Mouse (Mus musculus): ENCODE measurements around the gene Lingo1. TPM values are rescaled to one million over a fixed set of nuclear protein-coding genes. Genes with fewer than 3 reads are reported as not detected.

Lingo1 gene
- polyA plus RNA-seq, 1 experiment from 2014 or later: 1.3 TPM

GRCm38 (mm10) chr9:56691226-56691625, 105.0 kb downstream of the Lingo1 start:
- Histone ChIP-seq H3K9ac (replicated peaks; ENCODE audit: low read depth) (no peak overlapping the region), H3K27ac (ENCODE audit: low read length) (no peak overlapping the region), H3K4me1 (ENCODE audit: insufficient read depth, low read depth, low read length) (peaks cover 12% of the 10 kb centered on the region; the same call in 1 of the 2 replicates), H3K27me3 (replicated peaks; ENCODE audit: insufficient read depth, low read length) (no peaks in the 10 kb centered on the region), H3K9me3 (ENCODE audit: low read length) (no peaks in the 10 kb centered on the region), H3K4me2 (replicated peaks; ENCODE audit: low read depth, low read length) (no peak overlapping the region), H3K36me3 (ENCODE audit: insufficient read depth, low read length) (no peaks in the 10 kb centered on the region), H3K4me3 (ENCODE audit: low read depth, low read length) (no peak overlapping the region)
- DNase-seq (ENCODE audit: low spot score) (no peak), ATAC-seq (no peak)
- no peak for TF ChIP-seq CTCF (IDR thresholded peaks at IDR 0.05)
- no peak for TF ChIP-seq EP300 (IDR thresholded peaks at IDR 0.05)
- 72% methylated on average over 3 of the region's 3 CpGs for WGBS

GRCm38 (mm10) chr9:56690679-56691078, 105.6 kb downstream of the Lingo1 start:
- DNase-seq (ENCODE audit: low spot score) (no peak), ATAC-seq (no peak)
- peaks cover 14% of the 10 kb centered on the region; the same call in 1 of the 2 replicates for H3K4me1 ChIP-seq (ENCODE audit: insufficient read depth, low read depth, low read length)
- no peaks in the 10 kb centered on the region for H3K36me3 ChIP-seq (ENCODE audit: insufficient read depth, low read length)
- no peak for TF ChIP-seq CTCF (IDR thresholded peaks at IDR 0.05)
- TF ChIP-seq EP300 (IDR thresholded peaks at IDR 0.05): no peak
- WGBS: 47% methylated on average over 1 of the region's 1 CpGs
- H3K27me3 ChIP-seq (replicated peaks; ENCODE audit: insufficient read depth, low read length): no peaks in the 10 kb centered on the region
- no peak overlapping the region for H3K27ac ChIP-seq (ENCODE audit: low read length)
- no peaks in the 10 kb centered on the region for H3K9me3 ChIP-seq (ENCODE audit: low read length)
- no peak overlapping the region for H3K4me2 ChIP-seq (replicated peaks; ENCODE audit: low read depth, low read length)
- no peak overlapping the region for H3K9ac ChIP-seq (replicated peaks; ENCODE audit: low read depth)
- no peak overlapping the region for H3K4me3 ChIP-seq (ENCODE audit: low read depth, low read length)

- no peaks in the 10 kb centered on the region for H3K36me3 ChIP-seq (ENCODE audit: insufficient read depth, low read length)
- TF ChIP-seq CTCF (IDR thresholded peaks at IDR 0.05): no peak
- no peak for TF ChIP-seq EP300 (IDR thresholded peaks at IDR 0.05)
- no peak overlapping the region for H3K4me2 ChIP-seq (replicated peaks; ENCODE audit: low read depth, low read length)
- WGBS: 67% methylated on average over 5 of the region's 5 CpGs
- no peak overlapping the region for H3K27ac ChIP-seq (ENCODE audit: low read length)
- no peak overlapping the region for H3K9ac ChIP-seq (replicated peaks; ENCODE audit: low read depth)
- H3K9me3 ChIP-seq (ENCODE audit: low read length): no peaks in the 10 kb centered on the region
- no peaks in the 10 kb centered on the region for H3K27me3 ChIP-seq (replicated peaks; ENCODE audit: insufficient read depth, low read length)
- no peak for DNase-seq (ENCODE audit: low spot score)
- peaks cover 14% of the 10 kb centered on the region; the same call in 1 of the 2 replicates for H3K4me1 ChIP-seq (ENCODE audit: insufficient read depth, low read depth, low read length)
- H3K4me3 ChIP-seq (ENCODE audit: low read depth, low read length): no peak overlapping the region
- ATAC-seq: no peak
These were observed 108.8 kb downstream of the Lingo1 start for GRCm38 (mm10) chr9:56687490-56687889.

GRCm38 (mm10) chr9:56687145-56687477, 109.2 kb downstream of the Lingo1 start:
- 42% methylated on average over 1 of the region's 1 CpGs for WGBS
- Histone ChIP-seq H3K36me3 (ENCODE audit: insufficient read depth, low read length) (no peaks in the 10 kb centered on the region), H3K27ac (ENCODE audit: low read length) (no peak overlapping the region), H3K4me1 (ENCODE audit: insufficient read depth, low read depth, low read length) (peaks cover 14% of the 10 kb centered on the region; the same call in 1 of the 2 replicates), H3K9ac (replicated peaks; ENCODE audit: low read depth) (no peak overlapping the region), H3K27me3 (replicated peaks; ENCODE audit: insufficient read depth, low read length) (no peaks in the 10 kb centered on the region), H3K9me3 (ENCODE audit: low read length) (no peaks in the 10 kb centered on the region), H3K4me3 (ENCODE audit: low read depth, low read length) (no peak overlapping the region), H3K4me2 (replicated peaks; ENCODE audit: low read depth, low read length) (no peak overlapping the region)
- ATAC-seq (peak; percentile 25; the same call in 1 of the 2 replicates), DNase-seq (ENCODE audit: low spot score) (no peak)
- TF ChIP-seq CTCF (IDR thresholded peaks at IDR 0.05) (no peak), EP300 (IDR thresholded peaks at IDR 0.05) (no peak)

DNA sequence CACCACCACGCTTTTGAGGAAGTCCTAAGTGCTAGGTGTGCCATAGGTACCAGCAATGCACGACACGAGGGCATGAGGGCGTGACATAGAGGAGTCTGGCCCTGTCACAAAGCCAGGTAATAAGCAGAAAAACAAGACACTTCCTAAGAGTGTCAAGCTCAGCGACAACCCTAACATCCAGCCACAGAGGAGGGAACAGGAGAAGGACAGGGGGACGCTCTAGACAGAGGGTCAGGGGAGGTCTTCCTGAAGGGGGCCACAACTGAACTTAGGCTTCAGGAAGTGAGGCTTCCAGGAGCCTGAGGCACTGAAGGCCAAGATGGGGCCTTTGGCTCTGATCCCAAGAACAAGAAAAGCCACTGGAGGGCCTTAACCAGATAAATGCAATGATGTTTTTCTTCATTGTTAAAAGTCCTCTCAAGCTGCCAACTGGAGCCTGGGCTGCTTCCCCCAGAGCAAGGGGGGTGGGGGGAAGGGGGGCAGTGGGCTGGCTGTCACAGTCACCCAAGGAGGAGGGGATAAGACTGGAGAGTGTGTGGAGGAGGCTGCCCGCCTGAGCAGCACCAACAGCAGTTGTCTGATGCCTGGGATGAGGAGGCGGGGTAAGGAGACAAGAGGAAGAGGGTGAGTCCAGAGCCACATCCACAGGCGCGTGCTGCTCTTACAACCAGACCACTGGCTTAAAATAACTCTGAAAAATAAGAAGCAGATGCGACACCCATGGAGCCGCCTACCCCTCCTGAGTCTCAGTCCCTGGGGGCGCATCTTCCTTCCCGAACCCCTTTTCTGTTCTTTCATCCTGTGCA, 109.7 kb downstream of the Lingo1 start:
- no peaks in the 10 kb centered on the region for H3K9me3 ChIP-seq (ENCODE audit: low read length)
- TF ChIP-seq EP300 (IDR thresholded peaks at IDR 0.05): no peak
- TF ChIP-seq CTCF (IDR thresholded peaks at IDR 0.05): no peak
- no peak overlapping the region for H3K4me2 ChIP-seq (replicated peaks; ENCODE audit: low read depth, low read length)
- no peaks in the 10 kb centered on the region for H3K36me3 ChIP-seq (ENCODE audit: insufficient read depth, low read length)
- ATAC-seq: peak; percentile 78
- H3K27ac ChIP-seq (ENCODE audit: low read length): no peak overlapping the region
- WGBS: 33% methylated on average over 14 of the region's 14 CpGs
- DNase-seq (ENCODE audit: low spot score): peak; percentile 47
- no peak overlapping the region for H3K4me3 ChIP-seq (ENCODE audit: low read depth, low read length)
- H3K27me3 ChIP-seq (replicated peaks; ENCODE audit: insufficient read depth, low read length): no peaks in the 10 kb centered on the region
- peaks cover 14% of the 10 kb centered on the region; the same call in 1 of the 2 replicates for H3K4me1 ChIP-seq (ENCODE audit: insufficient read depth, low read depth, low read length)
- no peak overlapping the region for H3K9ac ChIP-seq (replicated peaks; ENCODE audit: low read depth)

GRCm38 (mm10) chr9:56682826-56683225, 113.4 kb downstream of the Lingo1 start:
- no peak for TF ChIP-seq EP300 (IDR thresholded peaks at IDR 0.05)
- DNase-seq (ENCODE audit: low spot score) (no peak), ATAC-seq (no peak)
- H3K27ac ChIP-seq (ENCODE audit: low read length): no peak overlapping the region
- no peak overlapping the region for H3K4me2 ChIP-seq (replicated peaks; ENCODE audit: low read depth, low read length)
- no peaks in the 10 kb centered on the region for H3K36me3 ChIP-seq (ENCODE audit: insufficient read depth, low read length)
- no peak overlapping the region for H3K4me3 ChIP-seq (ENCODE audit: low read depth, low read length)
- H3K27me3 ChIP-seq (replicated peaks; ENCODE audit: insufficient read depth, low read length): no peaks in the 10 kb centered on the region
- H3K9ac ChIP-seq (replicated peaks; ENCODE audit: low read depth): no peak overlapping the region
- WGBS: 47% methylated on average over 4 of the region's 4 CpGs
- H3K9me3 ChIP-seq (ENCODE audit: low read length): no peaks in the 10 kb centered on the region
- H3K4me1 ChIP-seq (ENCODE audit: insufficient read depth, low read depth, low read length): peaks cover 14% of the 10 kb centered on the region; the same call in 1 of the 2 replicates
